Mouse (Mus musculus): Measurements from ENCODE around the gene Tmem131. TPM values are rescaled to one million over a fixed set of nuclear protein-coding genes. Genes with fewer than 3 reads are reported as not detected.

The Tmem131 gene
- polyA plus RNA-seq, 1 experiment from 2014 or later: 13.4 TPM

DNA sequence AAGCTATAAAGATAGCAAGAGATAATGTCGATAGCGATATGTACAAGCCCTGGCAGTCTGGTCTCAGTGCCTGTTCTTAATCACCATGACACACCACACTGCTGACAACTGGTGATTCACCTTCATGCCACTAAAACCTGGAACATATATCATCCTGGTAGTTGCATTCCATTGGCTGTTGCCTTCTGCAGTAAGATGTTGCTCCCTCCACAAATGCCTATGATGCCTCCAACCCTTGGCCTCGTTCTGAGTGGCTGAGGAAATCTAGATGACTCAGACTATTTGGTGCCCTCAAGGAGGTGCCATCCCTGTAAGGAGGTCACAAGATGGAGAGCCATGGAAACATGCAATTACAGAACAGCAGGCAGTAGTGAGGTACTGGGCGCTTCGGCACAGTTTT lies 22.4 kb upstream of the Tmem131 start:
- H3K9ac ChIP-seq: no peak overlapping the region
- H3K4me3 ChIP-seq: no peak overlapping the region
- no peak for ATAC-seq (ENCODE audit: low FRiP score, low read depth)
- H3K27ac ChIP-seq: no peak overlapping the region
- no peaks in the 10 kb centered on the region for H3K9me3 ChIP-seq
- H3K4me1 ChIP-seq: no peaks in the 10 kb centered on the region
- H3K27me3 ChIP-seq: no peaks in the 10 kb centered on the region
- H3K36me3 ChIP-seq: no peaks in the 10 kb centered on the region
- no peak overlapping the region for H3K4me2 ChIP-seq (replicated peaks)
- WGBS: 85% methylated on average over 5 of the region's 5 CpGs

DNA sequence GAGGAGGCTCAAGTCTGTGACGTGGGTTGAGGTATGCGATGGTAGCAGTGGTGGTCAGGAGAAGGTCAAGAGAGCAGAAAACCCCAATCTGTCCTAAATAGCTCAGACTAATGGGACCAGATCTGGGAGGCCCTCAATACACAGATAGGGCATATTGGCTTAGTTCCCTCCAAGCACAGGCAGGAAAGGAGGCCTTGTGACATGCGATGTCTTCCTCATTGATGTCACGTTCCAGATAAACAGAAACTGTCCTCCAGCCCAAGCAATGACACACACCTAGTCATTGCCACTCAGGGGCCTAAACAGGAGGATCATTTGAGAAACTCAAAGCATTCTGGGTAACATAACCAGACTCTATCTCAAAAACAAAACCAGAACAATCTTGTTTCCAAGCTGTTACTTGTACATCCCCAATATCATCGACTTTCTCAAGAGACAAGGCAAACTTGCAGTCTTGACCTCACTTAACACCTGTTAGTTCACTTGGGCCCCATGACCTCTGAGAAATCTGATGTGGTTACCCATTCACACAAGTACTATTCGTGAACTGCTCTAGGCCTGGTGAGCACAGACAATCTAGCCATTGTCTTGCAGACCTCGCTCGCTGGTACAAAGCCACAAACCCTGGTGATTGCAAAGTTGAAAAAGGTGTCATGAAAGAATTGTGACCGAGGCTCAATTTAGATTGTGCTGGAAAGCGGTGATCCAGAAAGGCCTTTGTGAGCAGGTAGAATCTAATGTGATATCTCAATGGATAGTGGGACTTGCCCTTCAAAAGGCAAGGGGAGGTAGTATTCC lies 19.1 kb upstream of the Tmem131 start:
- 83% methylated on average over 10 of the region's 10 CpGs for WGBS
- Histone ChIP-seq H3K4me3 (no peak overlapping the region), H3K27me3 (no peaks in the 10 kb centered on the region), H3K4me2 (replicated peaks) (no peak overlapping the region), H3K9me3 (no peaks in the 10 kb centered on the region), H3K9ac (no peak overlapping the region), H3K27ac (no peak overlapping the region), H3K36me3 (no peaks in the 10 kb centered on the region), H3K4me1 (no peaks in the 10 kb centered on the region)
- no peak for ATAC-seq (ENCODE audit: low FRiP score, low read depth)

DNA sequence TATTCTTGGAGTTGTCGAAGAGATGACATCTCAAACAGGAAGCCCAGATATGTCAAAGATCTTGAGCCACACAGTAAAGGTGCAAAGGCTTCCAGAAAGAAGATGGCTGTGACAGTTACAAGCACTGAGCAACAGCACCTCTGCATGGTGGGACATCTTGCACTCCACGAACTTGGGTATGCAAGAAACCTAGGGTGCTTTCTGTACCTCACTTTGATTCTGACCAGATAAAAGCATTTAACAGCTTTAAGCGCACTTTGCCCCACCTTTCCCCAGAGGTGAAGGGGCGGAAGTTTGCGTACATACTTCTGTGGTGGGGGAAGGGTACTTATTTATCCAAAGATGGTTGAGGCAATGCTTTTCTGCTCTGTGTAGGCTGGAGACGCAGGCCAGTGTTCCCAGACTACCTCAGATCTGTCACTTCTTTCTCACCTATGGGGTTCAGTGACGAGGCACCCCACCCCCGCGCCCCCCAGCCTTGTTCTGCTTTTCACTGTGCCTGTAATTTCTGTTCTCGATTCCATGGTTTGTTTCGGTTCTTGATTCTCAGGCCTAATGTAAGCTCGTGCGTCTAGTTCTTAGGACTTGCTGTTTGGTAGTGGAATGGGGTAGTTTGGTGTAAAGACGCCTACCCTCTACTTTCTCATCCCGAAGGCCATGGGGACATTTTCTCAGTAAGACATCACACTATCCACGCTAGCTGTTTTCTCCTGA lies 17.2 kb upstream of the Tmem131 start:
- Histone ChIP-seq H3K9me3 (no peaks in the 10 kb centered on the region), H3K27ac (no peak overlapping the region), H3K4me3 (no peak overlapping the region), H3K9ac (no peak overlapping the region), H3K4me1 (no peaks in the 10 kb centered on the region), H3K4me2 (replicated peaks) (no peak overlapping the region), H3K27me3 (no peaks in the 10 kb centered on the region), H3K36me3 (no peaks in the 10 kb centered on the region)
- WGBS: 87% methylated on average over 16 of the region's 16 CpGs
- ATAC-seq (ENCODE audit: low FRiP score, low read depth): no peak

DNA sequence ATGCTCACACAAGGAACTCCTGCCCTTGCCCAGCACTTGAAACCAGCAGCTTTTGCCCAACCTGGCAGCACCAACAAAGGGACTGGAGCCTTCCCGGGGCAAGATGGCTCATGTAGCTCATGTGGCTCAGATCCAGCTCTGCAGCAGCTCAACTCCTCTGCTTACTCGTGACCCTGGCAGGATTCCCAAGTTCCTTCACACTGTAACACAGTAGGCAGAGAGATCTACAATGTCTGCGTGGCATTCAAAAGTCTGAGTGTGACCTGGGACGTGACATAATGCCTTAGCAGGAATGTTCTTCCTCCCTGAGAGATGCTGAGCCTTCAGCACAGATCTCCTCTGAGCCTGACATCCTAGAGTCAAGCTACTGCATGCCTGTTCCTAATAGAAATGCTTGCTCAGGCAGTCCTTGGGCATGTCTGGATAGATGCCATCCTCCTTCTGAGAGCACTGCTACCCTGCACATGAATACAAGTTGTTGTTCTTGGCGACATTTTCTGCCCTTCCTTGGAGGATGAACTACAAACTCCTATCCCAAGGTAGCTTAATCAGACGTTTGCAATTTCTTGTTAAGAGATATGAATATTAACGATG lies 6.2 kb upstream of the Tmem131 start:
- no peak overlapping the region for H3K4me2 ChIP-seq (replicated peaks)
- no peak overlapping the region for H3K9ac ChIP-seq
- ATAC-seq (ENCODE audit: low FRiP score, low read depth): no peak
- H3K4me1 ChIP-seq: no peaks in the 10 kb centered on the region
- no peak overlapping the region for H3K4me3 ChIP-seq
- no peaks in the 10 kb centered on the region for H3K9me3 ChIP-seq
- H3K36me3 ChIP-seq: no peaks in the 10 kb centered on the region
- WGBS: 69% methylated on average over 7 of the region's 7 CpGs
- H3K27me3 ChIP-seq: no peaks in the 10 kb centered on the region
- H3K27ac ChIP-seq: no peak overlapping the region

DNA sequence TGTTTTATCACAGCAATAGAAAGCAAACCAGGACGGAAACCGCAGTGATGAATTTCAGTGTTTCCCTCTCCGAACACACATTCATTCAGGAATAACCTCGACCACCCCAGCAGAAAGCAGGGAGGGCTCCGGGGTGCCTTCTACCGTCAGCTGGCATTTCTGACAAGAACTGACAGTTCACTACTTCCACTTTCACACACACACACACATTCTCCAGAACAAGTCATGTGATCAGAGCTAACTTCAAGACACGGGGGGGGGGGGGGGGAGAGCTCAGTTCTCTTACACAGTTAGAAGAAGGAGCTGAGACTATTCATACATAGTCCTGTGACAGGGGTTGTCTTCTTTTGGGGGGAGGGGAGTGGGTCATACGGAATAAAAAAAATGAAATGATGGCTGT lies 4.0 kb upstream of the Tmem131 start:
- H3K27me3 ChIP-seq: no peaks in the 10 kb centered on the region
- no peak overlapping the region for H3K4me2 ChIP-seq (replicated peaks)
- no peak overlapping the region for H3K9ac ChIP-seq
- 76% methylated on average over 8 of the region's 8 CpGs for WGBS
- H3K36me3 ChIP-seq: no peaks in the 10 kb centered on the region
- H3K27ac ChIP-seq: no peak overlapping the region
- no peak overlapping the region for H3K4me3 ChIP-seq
- no peak for ATAC-seq (ENCODE audit: low FRiP score, low read depth)
- H3K9me3 ChIP-seq: no peaks in the 10 kb centered on the region
- no peaks in the 10 kb centered on the region for H3K4me1 ChIP-seq

DNA sequence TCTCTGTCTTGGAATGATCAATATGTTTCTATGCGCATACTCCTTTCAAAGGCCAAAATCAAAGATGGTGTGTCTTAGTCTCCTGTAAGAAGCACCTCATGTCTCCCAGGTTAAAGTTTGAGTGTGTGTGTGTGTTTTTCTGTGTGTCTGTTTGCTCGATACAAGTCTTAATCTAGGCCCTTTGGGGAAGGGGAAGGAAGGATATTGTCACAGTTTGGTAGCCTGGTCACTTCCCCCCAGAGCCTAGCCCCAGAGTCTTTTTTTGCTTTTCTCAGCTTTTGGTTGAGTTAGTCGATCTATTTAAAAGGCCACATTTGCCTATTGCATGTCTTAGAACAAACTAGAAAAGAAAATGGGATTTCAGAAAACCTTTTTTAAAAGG lies 3.1 kb downstream of the Tmem131 start:
- Histone ChIP-seq H3K4me2 (replicated peaks) (peak overlapping the region; percentile 81), H3K36me3 (no peaks in the 10 kb centered on the region), H3K4me3 (peak overlapping the region; percentile 95), H3K9me3 (no peaks in the 10 kb centered on the region), H3K9ac (peak overlapping the region; percentile 98), H3K27ac (0 out of 2 replicates have a peak overlapping the region, but pooled peaks have one; percentile 88), H3K27me3 (no peaks in the 10 kb centered on the region), H3K4me1 (peaks cover 21% of the 10 kb centered on the region)
- no peak for ATAC-seq (ENCODE audit: low FRiP score, low read depth)
- WGBS: 44% methylated on average over 3 of the region's 3 CpGs

DNA sequence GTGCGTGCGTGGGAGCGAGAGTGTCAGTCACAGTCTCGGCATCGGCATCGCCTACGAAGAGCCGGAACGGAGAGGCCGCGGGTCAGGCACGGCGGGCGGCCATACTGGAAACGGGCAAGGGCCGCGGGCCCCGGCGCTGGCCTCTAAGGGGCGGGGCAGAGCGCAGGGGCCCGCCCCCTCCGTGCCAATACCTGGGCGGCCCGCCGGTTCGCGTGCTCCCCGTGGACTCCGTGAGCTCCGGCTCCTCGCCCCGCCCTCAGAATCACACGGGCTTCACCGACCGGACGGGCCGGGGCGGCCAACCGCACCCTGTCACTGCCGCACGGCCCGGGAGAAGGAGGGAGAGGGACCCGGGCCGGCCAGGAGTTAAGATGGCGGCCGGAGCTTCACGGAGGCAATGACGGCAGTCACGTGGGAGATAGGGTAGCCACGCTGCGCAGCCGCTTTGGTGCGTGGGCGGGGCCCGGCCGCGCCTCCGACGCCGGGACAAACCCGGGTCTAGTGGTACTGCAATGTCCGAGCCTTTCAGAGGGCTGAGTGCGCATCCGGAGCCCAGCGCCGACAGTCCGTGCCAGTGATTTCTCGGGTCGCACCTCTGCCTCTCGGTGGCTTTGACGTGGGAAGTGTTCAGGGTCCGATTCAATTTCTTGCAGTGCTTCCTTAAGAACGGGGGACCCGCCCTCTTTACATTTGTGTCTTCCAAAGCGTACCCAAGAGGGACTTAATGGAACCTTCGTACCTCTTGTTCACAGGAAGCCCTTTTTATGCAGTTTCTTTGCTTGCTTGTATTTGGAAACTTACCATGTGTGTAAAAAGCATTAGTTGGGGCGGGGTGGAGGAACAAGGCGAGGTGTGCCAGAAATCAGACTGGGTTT lies 3.7 kb downstream of the Tmem131 start:
- peak overlapping the region; percentile 88 for H3K27ac ChIP-seq
- H3K4me1 ChIP-seq: peaks cover 24% of the 10 kb centered on the region
- peak overlapping the region; percentile 95 for H3K4me3 ChIP-seq
- under 1% methylated on average over 79 of the region's 79 CpGs for WGBS
- H3K9me3 ChIP-seq: no peaks in the 10 kb centered on the region
- peak; percentile 97 for ATAC-seq (ENCODE audit: low FRiP score, low read depth)
- H3K4me2 ChIP-seq (replicated peaks): peak overlapping the region; percentile 81
- no peaks in the 10 kb centered on the region for H3K27me3 ChIP-seq
- H3K36me3 ChIP-seq: no peaks in the 10 kb centered on the region
- peak overlapping the region; percentile 98 for H3K9ac ChIP-seq

DNA sequence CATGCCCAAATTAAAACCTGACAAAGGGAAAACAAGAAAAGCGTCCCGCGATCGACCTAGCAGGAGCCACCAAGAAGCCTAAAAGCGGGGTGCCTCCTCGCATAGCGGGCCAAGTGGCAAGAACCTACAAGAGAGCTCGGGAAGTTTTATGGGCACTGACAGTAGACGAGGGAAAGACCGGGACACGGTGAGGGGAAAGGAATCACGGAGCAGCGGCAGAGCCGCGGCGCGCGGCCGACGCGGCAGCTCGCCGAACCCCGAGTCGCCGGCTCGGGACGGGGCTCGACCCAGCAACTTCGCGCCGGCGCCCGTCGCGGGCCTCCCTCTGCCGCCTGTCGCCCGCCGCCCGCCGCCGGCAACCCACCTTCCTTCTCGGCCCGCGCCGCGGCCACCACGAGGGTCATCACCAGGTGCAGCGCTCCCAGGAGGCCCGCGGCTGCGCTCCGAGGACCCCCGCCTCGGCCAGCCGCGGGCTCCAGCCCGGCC lies 4.6 kb downstream of the Tmem131 start:
- peak; percentile 9; the same call in 1 of the 2 replicates for ATAC-seq (ENCODE audit: low FRiP score, low read depth)
- under 1% methylated on average over 43 of the region's 59 CpGs for whole genome bisulfite sequencing
- H3K27ac ChIP-seq: peak overlapping the region; percentile 88
- peak overlapping the region; percentile 95 for H3K4me3 ChIP-seq
- H3K27me3 ChIP-seq: no peaks in the 10 kb centered on the region
- peak overlapping the region; percentile 98 for H3K9ac ChIP-seq
- H3K36me3 ChIP-seq: no peaks in the 10 kb centered on the region
- peak overlapping the region; percentile 81 for H3K4me2 ChIP-seq (replicated peaks)
- H3K4me1 ChIP-seq: peaks cover 26% of the 10 kb centered on the region
- no peaks in the 10 kb centered on the region for H3K9me3 ChIP-seq

DNA sequence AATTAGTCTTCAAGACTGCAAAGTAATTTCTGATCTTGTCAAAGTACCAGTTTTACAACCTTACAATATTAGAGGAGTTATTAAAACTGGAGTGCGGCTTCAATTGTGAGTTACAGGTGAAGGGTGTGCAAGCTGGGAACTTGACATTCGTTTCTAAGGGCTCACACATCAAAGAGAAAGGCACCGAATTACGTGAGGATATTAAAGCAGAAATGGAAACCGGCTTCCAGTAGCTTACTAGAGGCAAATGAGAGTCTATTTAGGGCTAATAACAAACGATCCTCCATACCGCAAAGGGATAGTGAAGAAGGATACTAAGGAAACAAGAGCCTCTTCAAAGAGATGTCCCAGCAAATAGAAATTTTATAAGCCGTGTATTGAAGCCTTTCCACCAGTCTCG lies 5.1 kb downstream of the Tmem131 start:
- Histone ChIP-seq H3K4me2 (replicated peaks) (peak overlapping the region; percentile 81), H3K9ac (peak overlapping the region; percentile 98), H3K4me3 (peak overlapping the region; percentile 95), H3K4me1 (peaks cover 26% of the 10 kb centered on the region), H3K9me3 (no peaks in the 10 kb centered on the region), H3K27ac (no peak overlapping the region), H3K36me3 (no peaks in the 10 kb centered on the region), H3K27me3 (no peaks in the 10 kb centered on the region)
- ATAC-seq (ENCODE audit: low FRiP score, low read depth): no peak
- under 1% methylated on average over 9 of the region's 9 CpGs for WGBS

DNA sequence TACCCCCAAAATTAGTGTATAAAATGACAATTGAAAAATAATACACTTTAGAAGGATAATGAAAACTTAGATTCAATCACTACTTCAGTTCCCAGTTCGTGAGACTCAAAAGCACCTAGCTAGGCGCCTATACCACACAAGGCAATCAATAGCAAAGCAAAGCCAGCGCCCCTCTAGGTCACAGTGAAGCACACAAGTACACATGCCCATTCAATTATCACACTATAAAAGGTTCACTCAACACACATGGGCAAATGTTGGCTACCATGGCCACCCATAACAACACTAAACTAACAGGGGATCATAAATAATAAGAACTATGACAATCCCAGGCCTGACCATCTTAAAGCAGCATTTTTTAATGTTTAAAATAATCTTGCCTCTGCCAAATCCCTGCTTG lies 5.8 kb downstream of the Tmem131 start:
- no peaks in the 10 kb centered on the region for H3K27me3 ChIP-seq
- peak overlapping the region; percentile 95 for H3K4me3 ChIP-seq
- H3K9ac ChIP-seq: peak overlapping the region; percentile 98; the same call in 1 of the 2 replicates
- H3K27ac ChIP-seq: no peak overlapping the region
- no peak for ATAC-seq (ENCODE audit: low FRiP score, low read depth)
- peaks cover 26% of the 10 kb centered on the region for H3K4me1 ChIP-seq
- H3K4me2 ChIP-seq (replicated peaks): peak overlapping the region; percentile 81
- no peaks in the 10 kb centered on the region for H3K9me3 ChIP-seq
- H3K36me3 ChIP-seq: no peaks in the 10 kb centered on the region
- 6% methylated on average over 3 of the region's 3 CpGs for WGBS

DNA sequence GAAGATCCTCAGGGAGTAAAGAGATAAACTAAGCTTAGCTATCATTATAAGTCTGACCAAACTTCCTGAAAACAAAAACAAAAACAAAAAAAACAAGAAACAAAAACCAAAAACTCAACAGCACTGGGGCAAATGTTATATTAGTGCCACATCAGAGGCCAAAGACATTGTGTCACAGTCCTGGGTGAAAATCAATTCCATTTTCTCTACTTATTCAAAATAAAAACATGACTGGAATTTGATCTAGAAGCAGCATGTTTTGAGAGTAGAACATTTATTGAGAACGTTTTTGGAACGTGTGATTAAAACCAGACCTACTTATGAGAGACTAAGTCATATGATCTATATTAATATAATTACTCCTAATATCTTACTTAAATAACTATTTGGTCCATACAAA lies 6.5 kb downstream of the Tmem131 start:
- H3K9ac ChIP-seq: no peak overlapping the region
- no peaks in the 10 kb centered on the region for H3K9me3 ChIP-seq
- H3K4me3 ChIP-seq: no peak overlapping the region
- H3K4me2 ChIP-seq (replicated peaks): peak overlapping the region; percentile 81
- WGBS: 36% methylated on average over 2 of the region's 2 CpGs
- no peaks in the 10 kb centered on the region for H3K36me3 ChIP-seq
- ATAC-seq (ENCODE audit: low FRiP score, low read depth): no peak
- peaks cover 26% of the 10 kb centered on the region for H3K4me1 ChIP-seq
- no peaks in the 10 kb centered on the region for H3K27me3 ChIP-seq
- H3K27ac ChIP-seq: no peak overlapping the region

Data from limb, embryonic 13.5 days (tissue).